Mouse (Mus musculus) myocyte (in vitro differentiated cells): ENCODE results near the gene Htr1d. TPM values are rescaled to one million over a fixed set of nuclear protein-coding genes. Genes with fewer than 3 reads are reported as not detected.

Experiments
- H3K27me3 ChIP-seq: one replicate; pipeline ENCODE4 v1.6.1; 2011; ENCODE audit not compliant: control insufficient read depth, insufficient read depth, insufficient read length
- H3K36me3 ChIP-seq: one replicate; pipeline ENCODE4 v1.6.1; 2011; ENCODE audit not compliant: control insufficient read depth, insufficient read depth
- H3K4me2 ChIP-seq: one replicate; pipeline ENCODE4 v1.6.1; 2011; ENCODE audit warnings: low read depth, control low read depth
- H3K4me3 ChIP-seq: one replicate; pipeline ENCODE4 v1.5.1; 2011; ENCODE audit warnings: mild to moderate bottlenecking, control low read depth, moderate library complexity
- H3K79me2 ChIP-seq: one replicate; pipeline ENCODE4 v1.6.1; 2011; ENCODE audit not compliant: control insufficient read depth, insufficient read depth
- H3ac ChIP-seq: one replicate; pipeline ENCODE4 v1.6.1; 2011; ENCODE audit not compliant: control insufficient read depth, insufficient read length
- CEBPB ChIP-seq: IDR thresholded peaks from 2 replicates; pipeline ENCODE4 v1.6.1; 2011; ENCODE audit warnings: mild to moderate bottlenecking, moderate library complexity; ENCODE audit not compliant: poor library complexity, insufficient read depth, severe bottlenecking
- E2F4 ChIP-seq: IDR thresholded peaks from one replicate; pipeline ENCODE4 v1.6.1; 2011; ENCODE audit warnings: mild to moderate bottlenecking, control low read depth, moderate library complexity; ENCODE audit not compliant: insufficient read depth
- MAX ChIP-seq: IDR thresholded peaks from one replicate; pipeline ENCODE4 v1.6.1; 2011; ENCODE audit warnings: low read depth, mild to moderate bottlenecking, control low read depth
- MYOD1 ChIP-seq, 3 experiments: IDR thresholded peaks; one replicate each; pipeline ENCODE4 v1.6.1; 2011; ENCODE audit warnings: control low read depth in 2 of 3, low read depth in 2 of 3, mild to moderate bottlenecking in 2 of 3, moderate library complexity in 1 of 3; ENCODE audit not compliant: insufficient read length in 2 of 3, control insufficient read depth in 1 of 3
- MYOG ChIP-seq, 3 experiments: IDR thresholded peaks; one replicate each; pipeline ENCODE4 v1.6.1; 2011; ENCODE audit warnings: control low read depth in 2 of 3, low read depth in 2 of 3, mild to moderate bottlenecking in 2 of 3; ENCODE audit not compliant: insufficient read length in 2 of 3, control insufficient read depth in 1 of 3, insufficient read depth in 1 of 3
- POLR2A ChIP-seq: IDR thresholded peaks from one replicate; pipeline ENCODE4 v1.6.1; 2011; ENCODE audit warnings: low read depth, mild to moderate bottlenecking, control low read depth, moderate library complexity; ENCODE audit not compliant: insufficient read length
- POLR2AphosphoS2 ChIP-seq: IDR thresholded peaks from one replicate; pipeline ENCODE4 v1.6.1; 2011; ENCODE audit warnings: low read depth, control low read depth; ENCODE audit not compliant: insufficient read length
- REST ChIP-seq: IDR thresholded peaks from one replicate; pipeline ENCODE4 v1.6.1; 2011; ENCODE audit warnings: mild to moderate bottlenecking, control low read depth, moderate library complexity; ENCODE audit not compliant: insufficient read depth, insufficient read length
- SRF ChIP-seq: IDR thresholded peaks from one replicate; pipeline ENCODE4 v1.6.1; 2011; ENCODE audit warnings: low read depth; ENCODE audit not compliant: control insufficient read depth, insufficient read length
- TCF12 ChIP-seq: IDR thresholded peaks from one replicate; pipeline ENCODE4 v1.6.1; 2011; ENCODE audit warnings: mild to moderate bottlenecking, control low read depth; ENCODE audit not compliant: poor library complexity, insufficient read depth, severe bottlenecking
- TCF3 ChIP-seq: IDR thresholded peaks from one replicate; pipeline ENCODE4 v1.6.1; 2011; ENCODE audit warnings: low read depth, control low read depth; ENCODE audit not compliant: insufficient read length
- USF1 ChIP-seq: IDR thresholded peaks from one replicate; pipeline ENCODE4 v1.6.1; 2011; ENCODE audit warnings: low read depth, mild to moderate bottlenecking, control low read depth, moderate library complexity
- polyA plus RNA-seq: library from polyadenylated mRNA; unstranded; fragments of >200 nt; fragmentation: generic; extraction: Trizol; gene quantifications from one replicate; pipeline ENCODE4 v1.2.1, GENCODE M21; 2012; ENCODE audit warnings: missing spikeins

Htr1d gene
- polyA plus RNA-seq, 1 experiment: 0.11 TPM

DNA sequence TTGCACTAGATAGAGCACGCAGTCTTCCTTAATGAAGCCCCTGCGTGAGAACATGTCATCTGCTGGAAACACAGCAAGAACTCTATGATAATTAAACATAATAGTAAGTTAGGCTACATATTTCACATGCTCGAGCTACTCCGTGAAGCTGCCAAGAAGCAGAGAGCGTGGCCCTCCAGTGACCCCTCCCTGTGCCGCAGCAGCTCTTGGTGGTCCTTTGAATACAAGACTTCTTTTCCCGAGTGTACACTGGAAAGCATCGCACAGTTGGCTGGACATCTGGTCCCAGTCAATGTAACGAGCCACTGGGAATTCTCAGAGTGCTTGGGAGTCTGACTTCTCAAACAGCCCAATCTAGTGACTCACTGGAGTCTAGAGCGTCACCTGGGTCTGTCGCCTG is 15.5 kb upstream of the Htr1d start:
- no peak overlapping the region for H3K4me3 ChIP-seq
- H3ac ChIP-seq: no peak overlapping the region
- H3K79me2 ChIP-seq: no peaks in the 10 kb centered on the region
- no peak overlapping the region for H3K4me2 ChIP-seq
- H3K36me3 ChIP-seq: no peaks in the 10 kb centered on the region
- TF ChIP-seq E2F4: no peak
- no peak for TF ChIP-seq MAX
- no peak for TF ChIP-seq TCF12
- TF ChIP-seq REST: no peak
- no peak for TF ChIP-seq SRF
- no peak for TF ChIP-seq USF1
- H3K27me3 ChIP-seq: no peaks in the 10 kb centered on the region

DNA sequence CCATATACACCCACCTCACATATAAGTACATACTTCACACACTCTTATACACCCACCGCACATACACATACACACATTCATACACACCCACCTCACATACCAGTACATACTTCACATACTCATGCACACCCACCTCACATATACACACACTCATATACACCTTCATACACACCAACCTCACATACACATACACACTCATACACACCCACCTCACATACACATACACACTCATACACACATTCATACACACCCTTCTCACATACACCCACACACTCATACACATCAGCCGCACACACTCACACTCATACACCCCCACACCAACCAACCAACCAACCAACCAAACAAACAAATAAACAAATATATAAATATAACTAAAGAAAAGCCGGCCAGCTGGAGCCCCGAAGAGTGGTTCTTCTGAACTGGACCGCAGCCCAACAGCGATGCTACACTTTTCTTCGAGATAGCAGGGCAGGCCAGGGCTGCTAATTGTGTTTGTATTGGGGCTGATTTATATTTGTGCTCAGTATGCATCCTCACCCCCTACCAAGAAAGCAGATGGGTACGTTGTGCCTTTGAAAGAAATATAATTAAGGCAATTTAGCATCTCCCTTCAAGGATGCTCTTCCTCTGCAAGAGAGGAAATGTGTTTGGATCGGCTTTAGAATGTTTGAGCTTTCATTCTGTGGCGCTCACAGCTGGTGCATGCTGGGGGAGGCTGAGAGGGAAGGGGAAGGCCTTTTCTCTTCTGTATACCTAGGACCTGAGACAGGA is 11.1 kb upstream of the Htr1d start:
- Histone ChIP-seq H3ac (no peak overlapping the region), H3K4me3 (no peak overlapping the region), H3K4me2 (no peak overlapping the region), H3K36me3 (no peaks in the 10 kb centered on the region), H3K27me3 (no peaks in the 10 kb centered on the region), H3K79me2 (no peaks in the 10 kb centered on the region)
- TF ChIP-seq CEBPB: no peak
- no peak for TF ChIP-seq SRF
- no peak for TF ChIP-seq REST

DNA sequence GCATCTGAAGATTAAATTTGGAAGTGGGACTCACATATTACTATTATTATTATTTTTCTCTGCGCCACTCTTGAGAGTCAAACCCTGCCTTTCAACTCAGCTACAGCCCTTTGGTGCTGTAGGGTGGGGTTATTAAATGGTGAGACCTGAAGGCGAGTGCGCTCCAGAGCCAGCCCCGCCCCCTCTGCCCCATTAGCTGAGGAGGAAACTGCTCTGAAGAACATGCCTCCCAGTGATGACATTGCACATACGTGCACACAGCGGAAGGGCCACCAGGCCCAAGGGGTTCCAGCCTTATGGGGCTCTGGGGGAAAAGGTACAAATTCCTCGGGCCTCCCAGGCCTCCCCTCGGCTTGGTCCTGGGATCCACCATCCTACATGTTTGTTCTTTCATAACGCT is 7.8 kb upstream of the Htr1d start:
- Histone ChIP-seq H3K4me2 (no peak overlapping the region), H3K27me3 (no peaks in the 10 kb centered on the region), H3K4me3 (no peak overlapping the region), H3K79me2 (no peaks in the 10 kb centered on the region), H3ac (no peak overlapping the region), H3K36me3 (no peaks in the 10 kb centered on the region)
- TF ChIP-seq USF1 (no peak), TCF12 (no peak), MYOD1 (IDR thresholded peaks at IDR 0.05; ENCODE audit: control insufficient read depth in 1 of 3, insufficient read length in 2 of 3, low read depth in 2 of 3) (no peak), POLR2A (no peak), CEBPB (no peak), POLR2AphosphoS2 (no peak), MAX (no peak)

DNA sequence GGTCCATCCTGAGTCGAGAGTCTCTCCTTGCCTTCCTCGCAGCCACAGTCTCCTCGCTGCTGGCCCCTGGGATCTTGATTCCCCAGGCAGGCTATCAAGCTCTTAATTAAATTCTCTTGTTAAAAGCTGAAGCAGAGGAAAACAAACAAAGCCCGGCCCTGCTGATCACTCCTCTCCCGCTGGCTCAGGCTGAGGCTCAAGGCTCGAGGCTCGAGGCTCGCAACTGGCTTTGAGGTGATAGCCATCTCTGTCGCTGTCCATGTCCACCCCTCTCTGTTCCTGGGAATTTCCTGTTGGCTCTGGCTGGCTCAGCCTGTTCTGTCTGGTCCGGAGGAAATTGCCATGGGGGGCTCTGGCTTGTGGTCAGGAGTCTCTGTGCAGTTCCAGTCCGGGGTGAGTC is 4.4 kb upstream of the Htr1d start:
- H3K79me2 ChIP-seq: no peaks in the 10 kb centered on the region
- H3K4me3 ChIP-seq: no peak overlapping the region
- H3K27me3 ChIP-seq: peaks cover 8% of the 10 kb centered on the region
- H3K36me3 ChIP-seq: no peaks in the 10 kb centered on the region
- no peak overlapping the region for H3K4me2 ChIP-seq
- TF ChIP-seq POLR2A: no peak
- no peak for TF ChIP-seq POLR2AphosphoS2
- TF ChIP-seq MYOG (IDR thresholded peaks at IDR 0.05; ENCODE audit: control insufficient read depth in 1 of 3, insufficient read depth in 1 of 3, insufficient read length in 2 of 3, low read depth in 2 of 3): no peak
- TF ChIP-seq USF1: no peak
- no peak for TF ChIP-seq E2F4
- TF ChIP-seq MAX: no peak
- TF ChIP-seq TCF12: no peak
- no peak for TF ChIP-seq CEBPB
- TF ChIP-seq REST: no peak
- TF ChIP-seq SRF: no peak
- no peak for TF ChIP-seq TCF3
- no peak for TF ChIP-seq MYOD1 (IDR thresholded peaks at IDR 0.05; ENCODE audit: control insufficient read depth in 1 of 3, insufficient read length in 2 of 3, low read depth in 2 of 3)
- no peak overlapping the region for H3ac ChIP-seq

DNA sequence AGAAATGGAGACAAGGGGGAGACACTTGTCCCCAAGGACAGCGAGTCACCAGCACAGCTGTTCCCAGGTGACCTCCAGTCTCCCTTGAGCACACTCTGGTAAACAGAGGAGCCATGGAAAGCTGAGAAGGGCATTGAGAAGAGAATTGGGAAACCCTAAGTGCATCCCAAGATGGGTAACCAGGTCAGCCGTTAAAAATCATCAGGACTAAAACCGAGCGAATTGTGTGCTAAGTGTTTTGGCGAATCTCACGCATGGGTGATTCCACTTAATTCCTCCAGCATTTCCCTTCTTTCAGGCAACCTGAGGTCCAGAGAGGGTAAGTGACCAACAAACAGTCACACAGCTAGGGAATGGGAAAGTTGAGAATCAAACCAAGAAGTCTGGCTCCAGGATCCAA is 3.9 kb upstream of the Htr1d start:
- Histone ChIP-seq H3K36me3 (no peaks in the 10 kb centered on the region), H3K79me2 (no peaks in the 10 kb centered on the region), H3K4me2 (no peak overlapping the region), H3K4me3 (no peak overlapping the region), H3ac (no peak overlapping the region), H3K27me3 (peaks cover 12% of the 10 kb centered on the region)
- no peak for TF ChIP-seq REST
- no peak for TF ChIP-seq CEBPB
- no peak for TF ChIP-seq TCF12
- no peak for TF ChIP-seq USF1
- no peak for TF ChIP-seq MYOG (IDR thresholded peaks at IDR 0.05; ENCODE audit: control insufficient read depth in 1 of 3, insufficient read depth in 1 of 3, insufficient read length in 2 of 3, low read depth in 2 of 3)
- TF ChIP-seq SRF: no peak
- no peak for TF ChIP-seq MYOD1 (IDR thresholded peaks at IDR 0.05; ENCODE audit: control insufficient read depth in 1 of 3, insufficient read length in 2 of 3, low read depth in 2 of 3)
- TF ChIP-seq E2F4: no peak
- no peak for TF ChIP-seq MAX
- no peak for TF ChIP-seq POLR2AphosphoS2
- TF ChIP-seq POLR2A: no peak
- TF ChIP-seq TCF3: no peak
